Mouse (Mus musculus) CH12F3 (cell line): ENCODE data around the gene Pou1f1.

Experiments used
- in situ Hi-C: fragments of 300-500 bp; cut with MboI; formaldehyde crosslinking; loops from 2 replicates; pipeline ENCODE4 v1.14.3; 2020; ENCODE audit warnings: low sequenced_read_pairs

Pou1f1 gene

GRCm38 (mm10) chr16:65520211-65520610, at the start of gene Pou1f1:
TSS of gene Pou1f1 (plus strand) at chr16:65520511.
- in situ Hi-C loops: no loop called here

GRCm38 (mm10) chr16:65470650-65471049, 49.7 kb upstream of the Pou1f1 start:
- in situ Hi-C loops: no loop called here

GRCm38 (mm10) chr16:65472472-65473001, 47.8 kb upstream of the Pou1f1 start:
- in situ Hi-C loops: no loop called here

GRCm38 (mm10) chr16:65485726-65486125, 34.6 kb upstream of the Pou1f1 start:
- in situ Hi-C loops: loop anchor here (25.0 kb wide), 2 partner anchors 573 to 723 kb away; partner anchors contain the start of gene 4930453N24Rik

GRCm38 (mm10) chr16:65496030-65496429, 24.3 kb upstream of the Pou1f1 start:
- in situ Hi-C loops: loop anchor here (25.0 kb wide), 2 partner anchors 584 to 734 kb away; partner anchors contain the start of gene 4930453N24Rik

- in situ Hi-C loops: loop anchor here (25.0 kb wide), 2 partner anchors 585 to 735 kb away; partner anchors contain the start of gene 4930453N24Rik
These were observed 23.3 kb upstream of the Pou1f1 start for GRCm38 (mm10) chr16:65497049-65497448.

- in situ Hi-C loops: no loop called here
These were observed 6.1 kb upstream of the Pou1f1 start for GRCm38 (mm10) chr16:65514223-65514622.

- in situ Hi-C loops: no loop called here
These were observed 5.7 kb downstream of the Pou1f1 start for GRCm38 (mm10) chr16:65526004-65526403.

- in situ Hi-C loops: no loop called here
These were observed 6.4 kb downstream of the Pou1f1 start for GRCm38 (mm10) chr16:65526695-65527094.

GRCm38 (mm10) chr16:65529589-65529988, 9.3 kb downstream of the Pou1f1 start:
- in situ Hi-C loops: no loop called here

- in situ Hi-C loops: no loop called here
These were observed 11.4 kb downstream of the Pou1f1 start for GRCm38 (mm10) chr16:65531663-65532062.

- in situ Hi-C loops: no loop called here
These were observed 13.1 kb downstream of the Pou1f1 start for GRCm38 (mm10) chr16:65533315-65533999.

- in situ Hi-C loops: no loop called here
These were observed 23.5 kb downstream of the Pou1f1 start for GRCm38 (mm10) chr16:65543676-65544293.

- in situ Hi-C loops: no loop called here
These were observed 28.6 kb downstream of the Pou1f1 start for GRCm38 (mm10) chr16:65548960-65549359.

GRCm38 (mm10) chr16:65550814-65551213, 30.5 kb downstream of the Pou1f1 start:
- in situ Hi-C loops: no loop called here

GRCm38 (mm10) chr16:65554267-65554666, 34.0 kb downstream of the Pou1f1 start:
- in situ Hi-C loops: no loop called here

GRCm38 (mm10) chr16:65557369-65557768, 37.1 kb downstream of the Pou1f1 start:
- in situ Hi-C loops: no loop called here

GRCm38 (mm10) chr16:65559591-65559990, 39.3 kb downstream of the Pou1f1 start:
- in situ Hi-C loops: no loop called here

GRCm38 (mm10) chr16:65560996-65561962, 41.0 kb downstream of the Pou1f1 start:
- in situ Hi-C loops: no loop called here

GRCm38 (mm10) chr16:65561963-65562863, 41.9 kb downstream of the Pou1f1 start, which contains the start of gene Chmp2b:
TSS of gene Chmp2b (minus strand) at chr16:65562726.
- in situ Hi-C loops: no loop called here
